Mouse (Mus musculus) liver (tissue): ENCODE results near the gene Saxo1.

Experiments
- DNase-seq: peaks from one replicate; pipeline ENCODE4 v3.0.0-alpha.2; 2020; ENCODE audit warnings: mixed read lengths

The Saxo1 gene

DNA sequence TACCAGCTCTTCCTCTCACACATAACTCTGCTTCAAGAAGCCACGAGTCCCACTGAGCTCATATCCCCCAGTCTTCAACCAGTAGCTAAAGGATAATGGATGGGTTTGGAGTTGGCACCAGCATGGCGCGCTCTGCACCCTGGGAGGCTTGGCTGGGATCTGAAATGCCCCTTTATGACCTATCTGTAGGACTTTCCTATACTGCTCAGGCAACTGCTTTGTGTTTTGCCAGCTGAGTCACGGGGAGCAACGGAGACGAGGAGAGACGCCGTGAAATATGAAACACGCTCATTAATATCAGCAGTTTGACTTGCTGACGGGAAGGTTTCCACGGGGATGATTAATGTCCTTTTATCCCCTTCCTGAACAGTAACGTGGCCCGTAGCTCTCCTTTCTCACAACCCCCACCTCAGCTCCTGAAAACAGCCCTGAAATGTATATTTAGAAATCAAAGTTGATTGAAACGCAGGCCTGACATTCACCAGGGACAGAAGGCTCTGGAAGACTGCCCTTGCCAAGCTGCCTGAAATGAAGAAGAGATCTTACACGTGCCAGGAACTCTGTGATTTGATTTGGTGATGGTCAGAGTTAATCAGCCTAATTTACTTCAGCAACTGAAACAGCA is 141.6 kb downstream of the Saxo1 start:
- no peak for DNase-seq

- DNase-seq, result no peak
These were observed 144.7 kb downstream of the Saxo1 start for GRCm38 (mm10) chr4:86413388-86413787.

- no peak for DNase-seq
These were observed 147.2 kb downstream of the Saxo1 start for GRCm38 (mm10) chr4:86410946-86411345.

DNA sequence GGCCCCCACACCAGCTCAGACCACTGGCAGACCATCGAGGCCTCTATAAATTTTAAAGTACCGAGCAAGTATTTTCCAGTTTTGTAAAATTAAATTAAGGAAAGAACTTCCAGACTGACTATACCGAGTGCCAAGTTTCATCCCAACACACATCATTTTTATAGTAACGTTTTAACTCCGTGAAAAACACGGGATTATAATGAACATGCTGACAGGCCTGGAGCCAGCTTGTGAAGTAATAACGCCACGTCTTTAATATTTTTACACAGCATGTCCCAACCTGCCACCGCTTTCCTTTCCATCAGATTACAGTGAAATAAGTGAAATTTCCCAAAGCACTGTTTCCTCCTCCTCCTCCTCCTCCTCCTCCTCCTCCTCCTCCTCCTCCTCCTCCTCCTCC is 149.7 kb downstream of the Saxo1 start:
- no peak for DNase-seq

- no peak for DNase-seq
These were observed 151.0 kb downstream of the Saxo1 start for GRCm38 (mm10) chr4:86407200-86407527.

DNA sequence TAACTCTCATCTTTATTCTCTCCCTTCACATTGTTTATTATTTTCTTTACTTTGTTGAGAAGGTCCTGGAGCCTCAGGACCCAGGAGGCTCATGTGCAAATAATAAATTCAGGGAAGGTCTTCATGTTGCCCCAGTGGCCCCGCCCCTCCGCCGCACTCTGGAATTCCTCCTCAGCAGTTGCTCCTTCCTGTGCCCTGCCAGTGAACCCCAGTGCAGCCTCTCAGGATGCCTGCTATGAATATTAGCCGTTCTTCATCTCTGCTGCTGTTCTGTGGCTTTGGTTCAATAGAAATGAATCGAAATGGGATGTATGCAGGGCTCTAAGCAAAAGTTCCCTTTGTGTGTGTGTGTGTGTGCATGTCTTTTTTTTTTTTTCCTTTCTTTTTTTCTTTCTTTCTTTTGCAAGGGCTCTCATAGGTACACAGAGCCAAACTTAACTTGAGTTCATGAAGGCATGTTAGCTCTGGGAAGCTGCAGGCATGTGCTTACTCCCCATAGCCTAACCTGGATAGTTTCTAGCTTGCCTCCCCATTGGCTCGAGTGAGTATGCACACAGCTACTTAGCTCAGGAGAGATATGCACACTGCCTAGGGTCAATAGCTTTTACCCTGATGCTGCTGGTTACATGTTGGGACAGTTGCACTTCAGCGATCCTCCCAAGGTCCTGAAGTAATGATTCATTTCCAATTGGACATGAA is 151.5 kb downstream of the Saxo1 start:
- DNase-seq, result peak; percentile 23

- no peak for DNase-seq
These were observed 157.0 kb downstream of the Saxo1 start for GRCm38 (mm10) chr4:86401116-86401515.

DNA sequence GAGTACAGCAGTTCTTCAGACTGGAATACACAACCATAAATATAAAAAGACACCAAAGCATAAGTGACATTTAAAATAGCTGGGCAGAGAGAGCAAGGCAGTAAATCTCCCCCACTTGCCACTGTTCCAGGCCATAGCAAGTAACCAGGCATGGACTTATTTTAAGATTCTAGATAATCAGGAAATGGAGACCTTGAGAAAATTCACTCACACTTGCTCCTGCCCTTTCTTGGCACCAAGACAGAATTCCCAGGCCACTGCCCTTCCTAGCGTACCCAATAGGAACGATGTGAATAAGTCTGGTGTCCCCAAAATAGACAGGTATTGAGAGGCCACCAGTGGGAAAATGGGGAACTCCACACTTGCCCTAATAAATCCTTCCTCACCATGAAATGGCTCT is 160.7 kb downstream of the Saxo1 start:
- no peak for DNase-seq

- DNase-seq, result no peak
These were observed 161.3 kb downstream of the Saxo1 start for GRCm38 (mm10) chr4:86396672-86397288.

- DNase-seq, result no peak
These were observed 162.5 kb downstream of the Saxo1 start for GRCm38 (mm10) chr4:86395636-86396035.
